Mouse (Mus musculus) olfactory bulb, adult 2 months (tissue): ENCODE measurements around the gene Glycam1.

Source experiments
- CTCF ChIP-seq: fragments of 200-500 bp; IDR thresholded peaks from 2 replicates; pipeline ENCODE4 v1.5.1; 2012; ENCODE audit warnings: low read depth, mild to moderate bottlenecking, low read length, moderate library complexity; ENCODE audit not compliant: insufficient read depth
- POLR2A ChIP-seq: fragments of 200-500 bp; IDR thresholded peaks from 2 replicates; pipeline ENCODE4 v1.6.1; 2012; ENCODE audit warnings: mild to moderate bottlenecking, low read depth, low read length, moderate library complexity; ENCODE audit not compliant: insufficient read depth

GRCm38 (mm10) chr15:103514119-103514518, 50.8 kb downstream of the Glycam1 start:
- TF ChIP-seq POLR2A (peak; percentile 52), CTCF (no peak)
